Mouse (Mus musculus) mature B cell (primary cell): ENCODE results near the gene Olfr71.

ENCODE experiments used
- in situ Hi-C: fragments of 300-500 bp; cut with MboI; formaldehyde crosslinking; loops from 2 replicates; pipeline ENCODE4 v1.14.3; 2019

Olfr71 gene

DNA sequence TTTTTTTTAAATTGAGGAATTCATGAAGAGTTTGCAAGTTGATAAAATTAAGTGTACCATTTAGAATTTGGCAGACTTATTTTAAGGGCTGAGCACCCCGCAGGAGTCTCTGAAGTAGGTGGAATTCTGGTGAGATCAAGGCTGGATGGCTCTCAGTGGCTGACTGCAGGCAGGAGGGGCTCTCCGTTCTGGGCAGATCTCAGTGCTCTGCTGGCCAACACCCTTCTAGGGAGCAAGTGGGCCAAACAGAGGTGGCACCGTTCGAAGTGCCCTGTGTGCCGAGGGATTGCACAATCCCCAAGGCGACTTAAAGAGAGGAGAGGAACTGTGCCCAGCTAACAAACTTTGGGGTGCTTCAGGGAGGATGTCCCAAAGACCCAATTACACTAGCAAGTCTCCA, at the start of gene Olfr71:
TSS of gene Olfr71 (minus strand) at position 387 of the 400 bp plus-strand sequence.
- in situ Hi-C loops = loop anchor here (10.0 kb wide), 1 partner anchor 285 kb away; the partner anchor contains the start of gene Fam166b

DNA sequence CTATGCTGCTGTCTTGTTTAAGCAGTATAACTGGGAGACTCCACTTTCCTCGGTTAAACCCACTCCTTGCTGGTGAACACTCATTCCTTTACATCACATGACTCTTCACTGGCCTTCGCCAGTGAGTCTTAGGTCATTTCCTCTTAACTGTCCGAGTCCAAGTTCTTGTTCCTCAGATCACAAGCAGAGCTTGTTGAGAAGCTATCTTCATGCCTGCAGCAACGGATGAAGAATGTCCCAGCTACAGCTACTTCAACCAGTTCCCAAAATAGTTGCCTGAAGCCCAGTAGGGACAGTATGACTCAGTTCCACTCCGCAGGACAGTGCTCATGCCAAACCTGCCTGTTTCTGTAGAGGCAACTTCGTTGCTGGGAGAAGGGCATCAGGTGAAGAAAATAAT, 47.2 kb upstream of the Olfr71 start:
- in situ Hi-C loops = no loop called here

DNA sequence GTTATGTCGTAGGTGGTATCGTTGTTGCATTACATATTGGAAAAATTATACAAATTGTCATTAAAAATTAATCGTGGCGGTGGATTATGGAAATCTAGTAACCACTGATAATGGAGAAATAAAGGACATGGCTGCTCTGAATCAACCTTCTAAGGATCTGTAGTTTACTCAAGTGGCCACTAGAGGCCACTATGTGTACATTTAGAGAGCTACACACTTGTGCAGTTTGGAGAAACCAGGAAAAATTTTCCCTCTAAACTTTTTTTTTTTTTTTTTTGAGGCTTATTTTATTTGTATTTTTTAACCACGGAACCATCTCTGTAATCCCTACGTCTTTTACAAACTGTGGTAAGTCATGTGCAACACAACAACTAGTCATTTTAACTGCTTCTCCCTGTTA, 35.1 kb upstream of the Olfr71 start:
- in situ Hi-C loops = no loop called here

DNA sequence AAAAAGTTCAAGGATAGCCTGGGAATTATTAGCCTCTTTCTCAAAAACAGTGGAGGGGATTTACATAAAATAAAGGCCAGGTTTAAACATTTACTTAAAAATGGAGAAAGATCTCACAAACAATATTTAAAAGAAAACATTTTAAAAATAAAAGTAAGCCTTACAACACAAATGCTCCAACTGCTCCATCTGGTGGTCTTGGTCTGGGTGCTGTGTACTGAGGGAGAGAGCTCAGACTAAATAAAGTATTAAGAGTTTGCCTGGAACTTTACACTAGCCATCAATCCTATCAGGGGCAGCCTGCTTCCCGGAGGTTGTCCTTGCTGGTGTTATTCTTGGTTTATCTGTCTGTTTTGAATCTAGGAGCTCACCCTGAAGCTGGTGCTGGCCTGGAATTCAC, 33.0 kb upstream of the Olfr71 start:
- in situ Hi-C loops = no loop called here

DNA sequence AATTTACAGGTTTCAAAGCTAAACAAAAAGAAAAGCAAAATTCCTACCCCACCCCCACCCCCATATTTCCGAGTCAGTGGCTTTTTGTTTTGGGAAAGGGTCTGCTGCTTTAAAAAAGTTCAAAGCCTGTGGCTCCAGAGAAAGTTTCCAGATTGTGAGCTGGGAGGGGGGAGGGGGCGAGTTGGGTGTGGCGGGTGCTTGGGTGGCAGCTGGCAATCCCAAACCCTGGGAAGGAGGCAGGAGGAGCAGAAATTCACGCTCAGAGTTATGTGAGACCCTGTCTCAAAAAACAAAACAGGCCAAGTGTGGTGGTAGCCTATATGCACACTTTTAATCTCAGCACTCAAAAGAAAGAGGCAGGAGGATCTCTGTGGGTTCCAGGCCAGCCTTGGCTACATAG, 32.6 kb upstream of the Olfr71 start:
- in situ Hi-C loops = no loop called here

DNA sequence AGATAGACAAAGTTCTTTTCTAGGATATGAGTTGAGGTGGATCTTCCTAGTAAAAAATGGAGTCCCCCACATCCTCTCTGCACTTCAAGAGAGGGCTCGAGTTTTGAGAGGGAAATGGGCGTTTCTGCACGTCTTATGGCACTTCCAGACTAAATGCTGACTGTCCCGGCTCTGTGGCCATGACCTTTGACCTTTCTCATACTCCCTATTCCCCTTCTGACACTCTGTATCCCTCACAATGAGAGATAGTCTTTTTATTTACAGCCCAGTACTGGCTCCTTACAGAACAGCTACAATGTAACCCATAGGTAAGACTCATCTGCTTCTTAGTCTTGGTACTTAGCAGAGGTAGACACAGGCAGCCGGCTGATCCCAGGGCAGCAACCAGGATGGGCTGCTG, 31.5 kb upstream of the Olfr71 start:
- in situ Hi-C loops = no loop called here

DNA sequence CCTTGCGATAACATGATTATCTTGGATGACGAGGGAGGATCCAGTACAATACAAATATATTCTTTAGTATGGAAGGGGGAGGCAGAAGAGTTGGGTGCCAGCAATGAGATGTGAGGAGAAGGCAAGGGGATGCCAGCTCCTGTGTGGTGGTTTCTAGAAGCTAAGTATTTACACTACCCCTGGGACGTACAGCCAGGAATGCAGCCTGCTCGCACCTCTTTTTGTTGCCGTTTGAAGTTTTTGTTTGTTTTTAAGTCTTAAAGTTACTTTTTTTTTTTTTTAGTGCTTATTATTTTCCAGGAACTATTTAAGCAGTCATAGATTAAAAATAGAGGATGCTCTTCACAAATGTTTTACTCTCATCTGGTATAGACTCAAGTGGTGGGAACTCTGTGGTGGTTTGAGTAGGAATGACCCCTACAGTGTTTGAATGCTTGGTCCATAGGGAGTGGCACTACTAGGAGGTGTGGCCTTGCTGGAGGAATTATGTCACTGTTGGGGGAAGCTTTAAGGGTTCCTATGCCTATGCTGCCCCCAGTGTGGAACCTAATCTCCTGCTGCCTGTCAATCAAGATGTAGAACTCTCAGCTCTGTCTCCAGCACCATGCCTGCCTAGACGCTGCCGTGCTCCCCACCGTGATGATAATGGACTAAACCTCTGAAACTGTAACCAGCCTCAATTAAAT, 29.1 kb upstream of the Olfr71 start:
- in situ Hi-C loops = no loop called here

DNA sequence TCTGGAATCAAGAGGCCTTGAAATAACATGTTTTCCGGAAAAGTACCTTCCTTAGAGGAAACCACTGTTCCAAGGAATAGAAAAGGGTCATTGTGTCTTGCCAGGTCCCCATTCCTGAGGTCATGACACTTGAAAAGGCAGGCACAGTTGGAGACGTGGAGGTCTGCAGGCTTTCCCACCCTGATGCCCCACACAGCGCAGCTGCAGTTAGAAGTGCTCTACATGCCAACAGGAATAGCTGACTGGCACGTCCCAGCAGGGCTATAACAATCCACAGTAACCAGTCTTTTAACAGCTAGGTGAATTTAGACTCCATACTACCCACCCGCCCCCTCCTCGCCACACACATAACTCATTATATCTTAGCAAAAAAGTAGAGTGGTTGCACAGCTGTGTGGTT, 27.1 kb upstream of the Olfr71 start:
- in situ Hi-C loops = no loop called here

DNA sequence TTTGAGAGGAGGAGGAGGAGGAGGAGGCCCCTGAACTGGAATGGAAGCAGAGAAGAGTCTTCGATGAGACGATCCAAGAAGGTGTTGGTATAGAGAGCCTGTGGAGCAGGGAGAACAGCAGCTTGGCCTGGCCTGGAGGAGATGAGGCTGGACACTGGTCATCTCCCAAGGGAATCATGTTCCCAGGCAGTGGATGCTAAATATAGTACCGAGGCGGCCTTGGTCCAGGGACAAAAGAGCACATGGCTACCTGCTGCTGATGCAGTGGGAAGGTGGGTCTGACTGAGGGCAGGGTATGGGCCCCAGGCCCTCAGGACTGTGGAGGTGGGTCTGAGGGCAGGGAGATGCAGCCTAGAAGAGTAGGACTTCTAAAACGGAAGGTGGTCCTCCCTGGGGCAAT, 23.1 kb upstream of the Olfr71 start:
- in situ Hi-C loops = no loop called here

DNA sequence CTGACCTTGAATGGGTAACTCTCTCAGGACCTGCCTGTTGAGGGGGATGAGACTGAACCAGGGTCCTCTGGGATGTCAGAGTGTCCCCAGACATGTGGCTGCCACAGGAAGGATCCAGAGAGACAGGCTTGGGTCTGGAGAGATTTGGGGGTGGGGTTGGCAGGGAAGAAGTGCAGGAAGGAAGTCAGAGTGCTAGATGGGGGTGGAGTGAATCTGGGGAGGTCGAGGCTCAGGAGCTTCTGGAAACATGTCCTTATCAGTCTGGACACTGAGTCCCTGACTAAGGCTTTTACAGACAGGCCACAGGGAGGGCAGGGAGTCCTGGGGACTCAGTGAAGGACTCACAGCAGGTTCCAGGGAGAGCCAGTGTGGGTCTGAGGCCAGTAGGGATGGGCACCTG, 22.1 kb upstream of the Olfr71 start:
- in situ Hi-C loops = no loop called here

DNA sequence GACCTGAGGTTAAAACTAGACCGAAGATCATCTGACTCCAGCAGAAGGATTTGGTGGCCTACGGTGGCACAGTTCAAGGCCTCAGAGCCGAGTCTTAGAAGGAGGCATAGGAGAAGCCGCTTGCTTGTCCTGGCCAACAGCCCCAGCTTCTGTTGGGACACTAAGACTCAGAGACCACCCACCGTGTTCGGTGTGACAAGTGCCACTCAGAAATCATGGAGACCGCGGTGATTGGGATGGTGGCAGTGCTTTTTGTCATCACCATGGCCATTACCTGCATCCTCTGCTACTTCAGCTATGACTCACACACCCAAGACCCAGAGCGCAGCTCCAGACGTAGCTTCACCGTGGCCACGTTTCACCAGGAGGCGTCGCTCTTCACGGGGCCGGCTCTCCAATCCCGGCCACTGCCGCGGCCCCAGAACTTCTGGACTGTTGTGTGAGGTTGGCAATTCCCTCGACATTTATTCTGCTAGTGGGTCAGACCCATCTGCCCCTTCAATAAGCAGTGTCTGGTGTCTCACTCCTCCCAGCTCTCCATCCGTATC, 20.8 kb upstream of the Olfr71 start:
- in situ Hi-C loops = no loop called here

DNA sequence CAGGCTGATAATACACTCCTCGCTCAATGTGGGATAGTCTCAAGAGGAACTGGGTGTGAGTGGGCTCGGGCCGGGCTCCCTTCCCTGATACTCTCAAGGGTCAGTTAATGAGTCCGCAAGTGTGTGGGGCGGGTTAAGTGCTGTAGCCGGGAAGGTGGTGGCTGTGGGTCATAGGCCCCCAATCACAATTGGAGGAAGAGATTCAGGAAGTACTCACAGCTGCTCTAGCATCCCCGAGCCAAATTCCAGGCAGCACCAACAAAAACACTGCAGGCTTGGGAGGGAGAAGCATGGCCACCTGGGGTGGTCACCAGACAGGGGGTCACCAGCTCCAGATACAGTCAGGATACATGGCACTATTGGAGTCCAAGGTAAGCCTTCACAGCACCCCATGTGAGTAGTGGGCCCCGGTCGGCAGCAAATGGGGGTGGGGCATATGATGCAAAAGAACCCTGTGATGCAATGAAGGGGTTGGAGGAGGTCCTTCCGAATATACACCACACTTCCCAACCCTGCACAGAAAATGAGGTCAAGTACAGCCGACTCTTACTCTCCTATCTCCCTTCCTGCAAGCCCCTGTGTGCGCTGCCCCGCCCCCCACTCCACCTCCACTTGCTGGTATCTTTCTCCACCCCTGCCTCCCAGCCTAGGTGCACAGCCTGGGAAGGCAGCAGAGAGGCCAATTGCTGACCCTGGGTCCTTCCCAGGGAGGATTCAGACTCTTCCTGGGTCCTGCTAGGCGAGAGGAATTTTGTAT, 19.9 kb upstream of the Olfr71 start, which contains the start of gene Spaar:
TSS of gene Spaar (plus strand) at position 241 of the 757 bp plus-strand sequence.
- in situ Hi-C loops = no loop called here

DNA sequence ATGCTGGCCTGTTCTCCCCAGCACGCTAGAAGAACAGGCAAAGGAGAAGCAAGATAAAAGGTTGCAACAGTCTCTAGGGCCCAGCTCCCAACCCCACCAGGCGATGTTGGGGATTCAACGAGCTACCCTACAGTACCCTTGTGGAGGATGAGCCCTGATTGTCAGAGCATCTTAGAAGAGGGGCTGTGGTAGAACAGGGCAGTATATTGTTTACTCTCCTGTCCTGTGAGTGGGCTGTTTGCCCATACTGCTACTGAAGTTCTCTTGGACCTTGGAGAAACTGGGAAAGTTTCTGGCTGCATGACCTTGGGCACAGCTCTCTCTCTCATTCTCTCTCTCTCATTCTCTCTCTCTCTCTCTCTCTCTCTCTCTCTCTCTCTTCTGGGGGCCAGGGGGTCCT, 19.1 kb upstream of the Olfr71 start:
- in situ Hi-C loops = no loop called here

DNA sequence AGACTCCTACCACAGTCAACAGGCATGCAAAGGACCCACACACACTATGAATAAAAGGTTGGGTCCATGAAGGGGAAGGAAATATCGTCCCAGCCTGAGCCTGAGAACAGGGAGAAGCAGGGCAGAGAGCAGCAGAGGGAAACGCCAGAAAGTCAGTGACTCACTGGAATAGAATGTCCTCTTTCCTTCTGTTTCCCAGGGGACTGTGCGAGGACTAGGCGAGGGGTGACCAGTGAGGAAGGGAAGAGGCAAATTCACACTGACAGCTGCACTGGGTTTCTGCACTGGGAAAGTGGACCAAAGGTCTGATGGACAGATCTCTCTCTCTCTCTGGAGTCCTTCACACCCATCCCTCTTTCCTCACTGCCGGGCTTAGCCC, 18.5 kb upstream of the Olfr71 start:
- in situ Hi-C loops = no loop called here

DNA sequence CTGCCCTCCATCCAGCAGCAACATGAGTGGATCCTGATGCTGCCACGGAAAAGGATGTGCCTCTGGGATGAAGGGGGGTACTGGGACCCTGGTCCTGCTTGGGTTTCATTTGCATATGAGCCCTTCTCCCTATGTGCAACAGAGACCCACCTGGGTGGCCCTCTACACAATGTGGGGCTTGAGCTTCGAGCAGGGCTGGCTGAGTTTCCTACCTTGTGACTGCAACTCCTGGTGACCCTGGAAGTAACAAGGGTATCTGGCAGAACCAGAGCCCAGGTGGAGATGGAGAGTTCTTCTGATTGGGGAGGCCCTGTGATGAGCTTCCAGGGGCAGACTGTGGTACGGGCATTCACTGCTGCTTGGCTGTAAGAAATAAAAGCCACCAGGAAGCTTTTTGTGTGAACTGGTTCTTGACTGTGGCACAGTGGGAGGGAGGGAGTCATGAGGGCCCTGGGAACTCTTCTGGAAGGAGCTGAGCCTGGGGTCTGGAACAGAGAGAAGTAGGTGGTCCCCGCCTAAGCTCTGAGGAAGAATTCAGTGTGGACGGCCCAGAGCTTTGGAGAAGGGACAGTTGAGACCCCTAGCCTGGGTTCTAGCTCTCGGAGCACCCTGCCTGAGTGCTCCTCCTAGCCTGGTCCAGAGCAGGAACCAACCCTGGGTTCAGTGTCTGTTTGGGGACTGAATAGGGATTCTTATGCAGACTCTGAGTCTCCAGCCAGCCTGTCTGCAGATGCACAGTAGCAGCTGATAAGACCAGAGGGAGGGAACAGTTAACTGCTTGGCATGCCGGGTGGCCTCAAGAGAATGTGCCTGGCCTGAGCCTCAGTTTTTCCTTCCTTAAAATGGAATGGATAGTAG, 17.9 kb upstream of the Olfr71 start:
- in situ Hi-C loops = no loop called here

DNA sequence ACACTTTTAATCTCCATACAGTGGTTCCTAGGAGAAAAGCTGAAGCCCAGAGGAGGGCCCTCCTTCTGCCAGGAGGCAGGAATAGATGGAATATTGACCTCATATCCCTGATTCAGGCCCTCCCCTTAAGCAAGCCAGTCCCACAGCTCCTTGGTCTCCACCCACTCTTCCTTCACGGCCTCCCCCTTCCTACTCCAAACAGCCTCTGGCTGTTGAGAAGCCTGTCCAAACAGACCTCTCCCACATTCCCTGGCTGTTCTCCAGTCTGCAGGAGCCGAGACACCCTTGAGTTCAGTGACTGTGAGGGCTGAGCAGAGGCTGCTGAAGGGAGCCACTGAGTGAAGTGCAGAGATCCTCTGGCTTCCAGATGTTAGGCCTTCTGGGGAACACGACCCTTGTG, 16.9 kb upstream of the Olfr71 start, which contains the start of gene Hrct1:
TSS of gene Hrct1 (plus strand) at position 194 of the 400 bp plus-strand sequence.
- in situ Hi-C loops = no loop called here

DNA sequence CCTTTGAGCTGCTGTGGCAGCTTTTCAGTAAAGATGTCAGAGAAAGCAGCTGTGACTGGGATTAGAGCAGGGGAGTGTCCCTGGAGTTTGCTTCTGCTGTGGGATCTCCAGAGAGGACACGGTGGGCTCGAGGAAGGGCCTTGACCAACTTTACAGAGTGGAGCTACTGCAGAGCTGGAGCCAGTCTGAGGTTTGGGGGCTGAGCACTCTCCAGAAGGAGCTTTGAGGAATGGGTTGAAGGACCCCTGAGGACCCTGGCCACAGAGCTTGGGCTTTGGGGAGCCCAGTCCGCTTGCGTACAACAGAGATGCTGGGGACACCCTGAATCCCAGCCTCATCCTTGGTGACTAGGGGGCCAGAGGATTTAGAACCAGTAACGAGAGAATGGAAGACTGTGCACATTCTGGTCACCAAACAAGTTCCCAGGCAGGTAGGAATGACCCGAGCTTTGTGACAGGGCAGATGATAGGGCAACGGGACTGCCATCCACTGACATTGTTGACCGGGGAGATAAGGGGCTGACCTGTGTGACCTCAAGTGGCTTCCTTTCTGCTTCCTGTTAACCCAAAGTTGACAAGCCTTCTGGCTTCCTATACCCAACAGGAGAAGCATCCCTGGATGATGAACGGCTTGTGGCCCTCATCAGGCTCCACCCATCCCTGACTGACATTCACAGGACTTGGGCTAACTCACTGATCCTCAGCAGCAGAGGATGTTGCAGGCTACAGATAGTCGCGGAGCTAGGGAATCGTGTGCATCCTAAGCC, 16.4 kb upstream of the Olfr71 start:
- in situ Hi-C loops = no loop called here

DNA sequence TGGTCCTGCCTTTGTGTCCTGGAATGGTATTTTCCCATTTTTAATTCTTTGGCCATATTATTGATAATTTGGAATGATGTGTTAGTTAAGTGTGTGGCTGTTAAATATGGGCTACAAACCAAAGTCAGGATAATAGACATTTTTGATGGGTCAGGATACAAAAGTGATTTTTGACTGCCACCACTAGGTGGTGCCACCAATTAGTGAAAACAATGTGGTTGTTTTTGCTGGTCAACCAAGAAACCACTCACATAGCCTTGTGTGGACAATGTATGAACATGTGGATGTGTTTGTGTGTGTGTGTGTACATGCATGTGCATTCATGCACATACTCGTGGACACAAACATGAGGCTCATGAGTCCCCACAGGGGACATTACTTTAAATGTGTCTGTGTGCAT, 14.7 kb upstream of the Olfr71 start:
- in situ Hi-C loops = no loop called here

DNA sequence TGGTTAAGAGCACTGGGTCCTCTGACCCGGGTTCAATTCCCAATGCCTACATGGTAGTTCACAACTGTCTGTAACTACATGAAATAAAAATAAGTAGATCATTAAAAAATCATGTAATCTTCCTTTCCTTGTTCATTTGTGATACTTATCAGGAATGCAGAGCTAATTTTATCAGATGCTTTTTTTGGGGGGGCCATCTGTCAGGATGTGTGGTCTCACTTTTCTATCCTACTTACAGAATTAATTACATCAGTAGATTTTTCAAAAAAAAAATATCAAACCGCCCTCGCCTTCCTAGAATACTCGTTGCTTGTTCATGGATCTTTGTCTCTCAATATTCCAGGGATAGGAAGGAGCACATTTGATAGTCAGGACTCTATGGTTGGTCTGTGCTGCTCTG, 12.1 kb upstream of the Olfr71 start:
- in situ Hi-C loops = no loop called here

DNA sequence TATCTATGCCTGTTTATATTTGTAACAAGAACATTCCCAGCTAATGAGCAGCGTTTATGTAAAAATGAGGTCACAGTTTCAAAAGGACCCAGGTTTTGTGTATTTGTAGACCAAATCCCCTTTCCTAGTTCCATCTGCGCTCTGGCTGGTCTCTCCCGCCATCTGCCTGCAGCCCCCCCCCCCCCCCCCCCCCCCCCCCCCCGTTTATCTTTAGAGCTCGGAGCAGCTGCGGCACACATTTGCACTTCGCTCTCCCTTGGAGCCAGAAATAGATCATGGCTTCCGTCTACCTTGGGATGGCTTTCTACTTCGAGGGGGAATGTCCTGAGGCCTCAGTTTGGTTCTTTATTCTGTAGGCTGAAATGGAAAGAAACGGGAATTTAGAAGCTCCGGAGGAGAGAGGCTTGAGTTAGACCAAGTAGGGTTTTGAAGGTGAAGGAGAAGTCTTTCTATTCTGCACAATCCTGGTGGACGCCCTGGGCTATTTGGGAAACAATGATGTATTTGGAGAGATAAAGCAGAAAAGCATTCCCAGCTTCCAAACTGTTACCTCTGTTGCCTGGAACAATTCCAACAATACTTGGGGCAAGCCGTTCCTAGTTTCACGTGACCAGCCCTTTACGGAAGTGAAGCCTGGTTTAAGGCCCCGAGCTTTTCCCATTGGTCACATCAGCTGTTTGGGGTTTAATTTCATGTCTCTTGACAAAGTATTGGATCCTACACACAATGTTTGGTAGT, 10.6 kb upstream of the Olfr71 start:
- in situ Hi-C loops = no loop called here
